Mouse (Mus musculus) olfactory bulb, adult 2 months (tissue): ENCODE data around the gene Pou2f3. TPM values are rescaled to one million over a fixed set of nuclear protein-coding genes. Genes with fewer than 3 reads are reported as not detected.

Experiments used
- H3K27ac ChIP-seq: fragments of 200-500 bp; 2 replicates; pipeline ENCODE4 v1.5.1; 2012; ENCODE audit warnings: low read depth, low read length; ENCODE audit not compliant: insufficient read depth
- H3K4me1 ChIP-seq: fragments of 200-500 bp; 2 replicates; pipeline ENCODE4 v1.6.1; 2012; ENCODE audit warnings: low read length; ENCODE audit not compliant: control insufficient read depth, insufficient read depth
- H3K4me3 ChIP-seq: fragments of 200-500 bp; 2 replicates; pipeline ENCODE4 v1.5.1; 2012; ENCODE audit warnings: mild to moderate bottlenecking, low read depth, low read length, moderate library complexity; ENCODE audit not compliant: insufficient read depth
- CTCF ChIP-seq: fragments of 200-500 bp; IDR thresholded peaks from 2 replicates; pipeline ENCODE4 v1.5.1; 2012; ENCODE audit warnings: low read depth, mild to moderate bottlenecking, low read length, moderate library complexity; ENCODE audit not compliant: insufficient read depth
- POLR2A ChIP-seq: fragments of 200-500 bp; IDR thresholded peaks from 2 replicates; pipeline ENCODE4 v1.6.1; 2012; ENCODE audit warnings: mild to moderate bottlenecking, low read depth, low read length, moderate library complexity; ENCODE audit not compliant: insufficient read depth
- WGBS: fragments of 180-500 bp; shearing (Covaris S2); methylation state at CpG from one replicate; pipeline ENCODE4 v1.1.7; 2018; 5-methylcytosine and 5-hydroxymethylcytosine counted together
- polyA plus RNA-seq: library from polyadenylated mRNA; stranded (reverse); fragments of >200 nt; gene quantifications from 2 replicates; pipeline ENCODE4 v1.2.4, GENCODE M21; 2012; ENCODE audit warnings: low replicate concordance; ENCODE audit not compliant: missing spikeins, insufficient read depth, insufficient read length

Pou2f3 gene
- polyA plus RNA-seq, 1 experiment, result not detected

DNA sequence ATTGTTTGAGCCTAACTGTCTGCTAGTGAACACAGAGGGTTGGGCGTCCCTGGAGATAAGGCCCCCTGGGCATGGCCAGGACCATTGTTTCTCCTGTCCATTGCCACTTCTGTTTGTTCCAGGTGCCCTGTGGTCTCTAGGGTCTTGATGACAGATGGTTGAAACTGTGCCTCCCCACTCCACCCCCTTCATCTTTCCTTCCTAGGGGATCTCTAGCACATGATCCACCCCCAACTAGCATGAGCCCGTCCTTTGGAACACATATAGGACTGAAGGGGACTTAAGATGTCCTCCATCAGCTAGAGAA lies 30.4 kb upstream of the Pou2f3 start:
- WGBS, result 85% methylated on average over 2 of the region's 2 CpGs

GRCm38 (mm10) chr9:43239712-43240593 lies 29.8 kb upstream of the Pou2f3 start, which contains the start of gene Oaf:
TSS of gene Oaf (minus strand) at chr9:43239911.
- 10% methylated on average over 44 of the region's 44 CpGs for WGBS
- peak within 1 kb of the TSS; percentile 46 for H3K4me3 ChIP-seq

More for the DNA sequence above, 30.4 kb upstream of the Pou2f3 start:
- Histone ChIP-seq H3K4me1 (peaks cover 10% of the 10 kb centered on the region; the same call in 1 of the 2 replicates), H3K27ac (no peak overlapping the region), H3K4me3 (no peak overlapping the region)
- no peak for TF ChIP-seq POLR2A
- TF ChIP-seq CTCF, result no peak

DNA sequence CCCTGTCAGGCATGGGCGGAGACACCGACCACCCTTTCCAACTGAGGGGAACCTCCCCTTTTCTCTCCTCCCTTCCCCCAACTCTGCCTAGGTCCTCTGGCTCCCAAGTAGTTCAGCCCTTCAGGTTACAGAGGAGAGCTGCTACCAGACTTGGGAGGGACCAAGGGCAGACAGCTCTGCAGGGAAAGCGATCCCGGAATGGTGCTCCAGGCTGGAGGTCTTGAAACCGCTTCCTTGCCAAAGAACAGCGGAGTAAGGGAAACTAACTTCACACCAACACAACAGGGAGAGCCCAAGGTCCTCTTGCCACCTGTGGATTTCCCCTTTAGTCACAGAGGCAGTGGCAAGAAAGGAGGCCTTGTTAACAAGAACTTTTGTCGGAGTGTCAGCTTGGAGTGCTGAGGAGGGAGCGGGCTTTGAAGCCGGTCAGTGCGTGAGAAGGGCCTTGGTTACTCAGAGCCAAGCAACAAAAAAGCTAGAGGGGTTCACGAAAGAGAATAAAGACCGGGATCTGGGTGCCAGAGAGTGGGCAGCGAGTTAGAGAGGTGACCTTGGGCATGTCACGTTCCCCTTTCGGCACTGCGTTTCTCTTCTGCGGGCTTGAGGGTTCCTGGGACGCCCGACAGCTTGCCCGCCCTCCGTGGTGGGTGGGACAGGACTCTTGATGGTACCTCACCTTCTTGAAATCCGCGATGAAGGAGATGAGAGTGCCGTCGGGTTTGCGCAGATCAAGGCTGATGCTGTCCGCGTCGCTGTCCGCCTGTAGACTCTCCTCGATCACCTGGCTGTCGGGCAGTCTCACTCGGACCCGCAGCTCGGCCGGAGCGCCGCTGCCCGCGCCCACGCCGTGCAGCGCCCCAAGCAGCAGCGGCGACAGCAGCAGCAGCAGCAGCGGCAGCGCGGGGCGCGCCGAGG lies 28.7 kb upstream of the Pou2f3 start:
- H3K4me1 ChIP-seq, result peaks cover 13% of the 10 kb centered on the region; the same call in 1 of the 2 replicates
- H3K27ac ChIP-seq, result no peak overlapping the region

More at GRCm38 (mm10) chr9:43239712-43240593, 29.8 kb upstream of the Pou2f3 start, which contains the start of gene Oaf:
- TF ChIP-seq POLR2A, result no peak
- no peak for TF ChIP-seq CTCF
- Histone ChIP-seq H3K27ac (no peak within 1 kb of the TSS), H3K4me1 (peaks cover 13% of the 10 kb centered on the region; the same call in 1 of the 2 replicates)

GRCm38 (mm10) chr9:43238167-43238566 lies 28.0 kb upstream of the Pou2f3 start:
- Histone ChIP-seq H3K4me1 (peaks cover 13% of the 10 kb centered on the region; the same call in 1 of the 2 replicates), H3K4me3 (peak overlapping the region; percentile 46; the same call in 1 of the 2 replicates), H3K27ac (no peak overlapping the region)
- TF ChIP-seq CTCF, result no peak
- 80% methylated on average over 2 of the region's 2 CpGs for WGBS

More for the DNA sequence above, 28.7 kb upstream of the Pou2f3 start:
- TF ChIP-seq CTCF (no peak), POLR2A (no peak)
- peak overlapping the region; percentile 46 for H3K4me3 ChIP-seq
- WGBS, result 6% methylated on average over 51 of the region's 51 CpGs

GRCm38 (mm10) chr9:43237111-43237775 lies 27.1 kb upstream of the Pou2f3 start:
- WGBS, result 75% methylated on average over 7 of the region's 7 CpGs
- TF ChIP-seq POLR2A, result no peak
- TF ChIP-seq CTCF, result no peak
- Histone ChIP-seq H3K4me1 (peaks cover 13% of the 10 kb centered on the region; the same call in 1 of the 2 replicates), H3K27ac (no peak overlapping the region), H3K4me3 (no peak overlapping the region)

GRCm38 (mm10) chr9:43236576-43236975 lies 26.4 kb upstream of the Pou2f3 start:
- WGBS, result 92% methylated on average over 7 of the region's 7 CpGs
- H3K4me1 ChIP-seq, result peaks cover 16% of the 10 kb centered on the region; the same call in 1 of the 2 replicates
- no peak overlapping the region for H3K27ac ChIP-seq
- no peak overlapping the region for H3K4me3 ChIP-seq
- no peak for TF ChIP-seq CTCF
- no peak for TF ChIP-seq POLR2A

DNA sequence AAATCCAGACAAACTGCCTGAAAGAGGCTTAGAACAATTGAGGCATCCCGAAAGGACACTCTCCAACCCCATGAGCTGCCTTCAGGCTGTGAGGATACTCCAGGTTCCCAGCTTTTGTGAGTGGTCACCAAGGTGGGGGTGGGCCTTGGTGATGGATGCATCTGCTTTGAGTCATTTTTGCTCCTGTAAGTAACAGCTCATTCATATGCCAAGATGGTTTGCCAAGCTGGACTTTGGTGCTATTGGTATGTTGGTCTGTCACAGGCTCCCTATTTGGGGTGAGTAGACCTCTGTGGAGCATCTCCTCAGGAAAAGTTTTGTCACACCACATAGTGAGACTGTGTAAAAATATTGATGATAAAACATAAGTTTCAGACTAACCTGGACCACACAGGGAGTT lies 25.9 kb upstream of the Pou2f3 start:
- Histone ChIP-seq H3K4me3 (no peak overlapping the region), H3K27ac (no peak overlapping the region), H3K4me1 (peaks cover 21% of the 10 kb centered on the region)
- whole genome bisulfite sequencing, result 90% methylated on average over 1 of the region's 1 CpGs
- TF ChIP-seq CTCF (no peak), POLR2A (no peak)

DNA sequence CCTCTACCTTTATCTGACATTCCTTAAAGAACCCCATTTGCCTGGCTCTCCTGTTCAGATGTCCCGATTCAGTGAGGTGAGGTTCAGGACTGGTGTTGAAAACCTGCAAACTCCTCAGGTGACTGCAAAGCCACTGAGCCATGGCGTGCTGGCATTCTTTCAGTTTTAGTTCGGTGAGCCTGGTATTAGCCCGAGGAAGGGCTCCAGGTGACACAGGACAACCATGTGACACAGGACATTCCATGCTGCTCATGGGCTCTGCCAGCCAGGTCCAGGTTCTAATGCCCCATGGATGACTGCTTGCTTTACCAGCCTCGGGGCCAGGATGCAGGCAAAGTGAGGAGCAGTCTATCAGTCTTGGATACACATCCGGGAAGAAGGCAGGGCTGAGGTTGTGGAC lies 25.2 kb upstream of the Pou2f3 start:
- TF ChIP-seq POLR2A (no peak), CTCF (no peak)
- WGBS, result 89% methylated on average over 6 of the region's 6 CpGs
- Histone ChIP-seq H3K27ac (no peak overlapping the region), H3K4me3 (no peak overlapping the region), H3K4me1 (peaks cover 28% of the 10 kb centered on the region)
